Mouse (Mus musculus) lung, adult 10 weeks (tissue): ENCODE results near the gene Ndufs8. TPM values are rescaled to one million over a fixed set of nuclear protein-coding genes. Genes with fewer than 3 reads are reported as not detected.

ENCODE experiments used
- polyA plus RNA-seq: library from polyadenylated mRNA; stranded (reverse); fragments of 350-450 nt; fragmentation: Illumina TruSeq; extraction: RNeasy Lipid Tissue Mini Kit (QIAGEN cat#74804); gene quantifications from one replicate; pipeline ENCODE4 v1.2.3, GENCODE M21; 2014; ENCODE audit warnings: low read depth, low replicate concordance; ENCODE audit not compliant: insufficient read depth

Ndufs8 gene
- polyA plus RNA-seq, result 140 TPM

DNA sequence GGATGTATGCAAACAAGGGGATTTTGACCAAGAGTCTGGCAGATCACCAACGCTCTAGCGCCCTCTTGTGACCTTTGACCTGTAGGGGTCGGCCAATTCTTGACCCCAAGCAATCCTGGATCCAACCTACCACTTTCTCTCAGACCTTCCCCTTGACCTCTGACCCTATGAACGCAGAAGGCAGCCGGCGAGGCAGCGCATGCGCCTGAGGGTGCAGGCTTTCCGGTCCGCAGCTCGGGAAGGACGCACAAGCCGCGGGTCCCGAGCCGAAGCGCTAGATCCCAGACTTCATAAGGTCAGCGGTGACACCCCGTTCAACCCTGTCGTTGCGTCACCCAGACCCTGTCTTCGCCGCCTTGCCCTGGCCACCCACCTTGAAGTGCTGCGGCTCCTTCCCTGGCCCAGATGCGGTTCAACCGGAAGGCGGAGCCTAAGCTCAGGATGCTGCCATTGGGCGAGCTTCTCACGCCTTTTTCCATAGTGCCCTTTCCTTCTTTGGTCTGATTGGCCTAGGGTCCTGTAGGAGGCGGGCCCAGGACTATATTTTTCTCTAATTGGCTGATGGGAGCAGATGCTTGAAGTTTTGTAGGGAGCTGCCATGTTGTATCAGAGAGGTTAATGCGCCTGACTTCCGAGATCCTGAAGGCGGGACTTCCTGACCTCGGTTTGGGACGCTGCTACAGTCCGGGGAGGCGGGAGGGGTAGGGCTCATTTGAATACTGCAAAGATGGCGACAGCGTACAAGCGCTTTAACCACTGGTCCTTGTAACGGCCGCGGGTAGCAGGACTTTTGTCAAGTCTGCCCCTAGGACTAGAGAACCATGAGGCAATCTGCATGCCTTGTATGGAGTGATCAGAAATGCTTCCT lies at the start of gene Ndufs8:
TSS of gene Ndufs8 (minus strand) at position 438 of the 868 bp plus-strand sequence.

DNA sequence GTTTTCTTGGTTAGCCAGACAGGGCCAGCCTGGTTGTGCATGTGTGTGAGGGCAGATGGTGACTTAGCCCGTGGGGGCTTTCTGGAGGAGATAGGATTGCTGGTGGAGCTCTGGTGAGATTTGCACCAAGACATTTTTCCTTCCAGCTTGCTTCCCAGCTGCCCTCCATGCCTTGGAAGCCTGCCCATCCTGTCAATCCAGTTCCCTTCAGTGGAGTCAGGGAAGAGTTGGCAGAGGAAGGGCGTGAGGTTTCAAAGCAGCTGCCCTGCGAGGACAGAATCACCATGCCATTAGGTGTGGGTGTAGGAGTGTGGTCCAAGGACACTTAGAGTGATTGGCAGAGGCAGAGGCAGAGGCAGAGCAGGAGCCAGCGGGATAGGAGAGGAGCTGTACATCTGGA lies 45.9 kb upstream of the Ndufs8 start, which contains the start of gene Aldh3b3:
TSS of gene Aldh3b3 (plus strand) at position 176 of the 400 bp plus-strand sequence.

DNA sequence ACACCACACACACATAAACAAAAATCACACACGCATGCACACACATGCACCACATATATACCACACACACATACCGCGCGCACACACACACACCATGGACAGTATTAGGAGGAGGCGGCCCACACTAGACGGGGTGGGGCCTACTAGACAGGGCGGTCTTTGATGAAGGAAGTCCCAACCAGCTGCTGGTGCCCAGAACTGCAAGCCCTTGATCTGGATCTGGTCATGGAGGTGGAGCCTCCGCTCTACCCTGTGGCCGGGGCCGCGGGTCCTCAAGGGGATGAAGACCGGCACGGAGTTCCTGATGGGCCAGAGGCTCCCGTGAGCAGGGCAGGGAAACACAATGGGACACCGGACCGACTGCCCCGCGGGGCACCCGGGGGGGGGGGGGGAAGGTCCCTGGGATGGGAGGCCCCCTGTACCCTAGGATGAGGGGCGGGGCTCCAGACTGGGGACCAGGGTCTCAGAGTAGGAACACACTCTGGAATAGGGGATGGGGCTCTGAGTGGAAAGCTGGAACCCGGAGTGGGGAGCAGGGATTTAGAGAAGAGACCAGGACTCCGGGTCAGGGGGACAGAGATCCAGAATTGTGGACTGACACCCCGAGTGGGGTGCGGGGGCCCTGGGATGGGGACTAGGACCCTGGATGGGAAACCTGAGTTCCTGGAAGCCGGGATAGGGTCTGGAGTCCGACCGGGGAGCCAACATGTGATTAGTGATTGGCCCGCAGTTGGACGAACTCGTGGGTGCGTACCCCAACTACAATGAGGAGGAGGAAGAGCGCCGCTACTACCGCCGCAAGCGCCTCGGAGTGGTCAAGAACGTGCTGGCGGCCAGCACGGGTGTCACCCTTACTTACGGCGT lies 22.7 kb upstream of the Ndufs8 start, which contains the start of gene Unc93b1:
TSS of gene Unc93b1 (plus strand) at position 155 of the 864 bp plus-strand sequence.

DNA sequence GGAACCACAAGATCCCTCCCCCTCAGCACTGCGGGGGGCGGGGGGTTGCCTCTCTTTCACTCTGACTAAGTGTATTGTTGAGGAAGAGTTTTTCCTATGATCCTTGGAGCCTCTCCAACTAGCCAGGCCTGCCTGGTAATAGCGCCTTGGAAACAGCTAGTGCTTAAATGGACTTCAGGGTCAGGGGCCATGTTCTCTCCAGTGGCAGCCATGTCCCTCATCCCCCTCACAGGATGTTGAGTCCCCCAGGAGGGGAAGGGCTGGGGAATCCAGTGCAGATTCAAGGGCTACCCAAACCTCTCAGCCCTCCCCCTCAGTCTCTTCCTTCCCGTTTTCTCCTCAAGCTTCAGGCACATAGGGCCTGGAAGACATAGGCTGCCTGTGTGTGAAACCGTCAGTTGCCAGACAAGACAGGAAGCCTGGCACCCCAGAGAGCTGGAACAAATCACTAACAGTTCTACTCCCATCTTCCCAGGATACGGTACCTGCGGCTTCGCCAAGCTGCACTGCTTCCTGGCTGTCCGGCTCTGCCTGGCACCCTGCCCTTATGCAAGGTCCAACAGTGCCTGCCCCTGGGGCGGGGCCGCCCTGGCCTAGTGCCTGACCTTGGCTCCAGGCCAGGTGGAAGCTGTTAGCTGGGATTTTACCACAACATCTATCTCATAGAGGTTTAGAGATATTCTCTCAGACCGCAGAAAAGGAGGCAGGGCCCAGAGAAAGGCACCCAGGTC lies 16.8 kb upstream of the Ndufs8 start, which contains the start of gene Aldh3b1:
TSS of gene Aldh3b1 (minus strand) at position 598 of the 731 bp plus-strand sequence.

DNA sequence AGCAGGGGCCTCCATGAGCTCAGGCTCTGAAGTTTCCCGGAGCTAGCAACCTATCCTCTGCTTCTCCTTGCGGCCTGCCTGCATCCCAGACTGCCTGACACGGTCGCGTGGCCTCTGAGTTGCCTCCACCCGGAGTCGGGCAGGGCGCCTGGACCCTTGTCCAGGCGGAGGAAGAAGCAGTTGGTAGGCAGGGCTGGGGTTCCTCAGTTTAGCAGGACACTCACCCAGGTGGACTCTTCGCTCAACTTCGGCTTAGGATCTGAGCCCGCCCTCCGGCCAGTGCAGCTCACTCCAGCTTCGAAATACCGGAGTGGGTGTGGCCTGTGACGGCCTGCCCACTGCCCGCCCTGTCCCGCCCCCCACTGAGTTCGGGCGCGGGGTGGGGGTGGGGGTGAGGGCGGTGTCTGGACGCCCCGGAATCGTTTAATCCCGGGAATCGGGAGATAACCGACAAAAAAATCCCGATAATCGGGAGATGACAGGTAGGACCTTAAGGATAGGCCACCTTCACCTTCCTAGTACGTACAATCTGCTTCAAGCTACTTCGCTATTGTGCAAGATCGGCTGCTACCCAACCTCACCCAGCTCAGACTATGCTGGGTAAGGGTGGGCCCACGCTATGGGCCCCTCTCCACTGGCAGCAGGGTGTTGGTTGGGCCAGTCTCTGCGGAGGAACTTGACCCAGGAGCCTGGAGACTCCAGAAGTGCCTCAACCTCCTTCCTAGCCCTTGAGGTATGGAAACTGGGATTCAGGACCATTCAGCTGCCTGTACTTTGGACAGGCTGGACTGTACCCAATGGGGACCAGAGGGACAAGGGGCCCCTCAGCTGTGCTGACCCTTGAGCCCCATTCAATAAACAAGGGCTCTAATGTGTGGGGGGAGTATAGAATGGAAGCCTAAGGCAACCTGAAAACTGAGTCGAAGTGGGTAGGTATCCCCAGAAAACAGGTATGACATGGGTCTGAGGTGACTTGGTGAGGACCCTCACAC lies 5.5 kb downstream of the Ndufs8 start, which contains the start of gene Tcirg1:
TSS of gene Tcirg1 (minus strand) at position 339 of the 992 bp plus-strand sequence.

Other genes starting within 250 kb of the Ndufs8 start
- 27.8 TPM for gene Lrp5, start 226.2 kb downstream of the Ndufs8 start, polyA plus RNA-seq
- gene 1810055G02Rik, start 204.5 kb downstream of the Ndufs8 start, polyA plus RNA-seq, result 8.9 TPM
- gene Kmt5b, start 145.4 kb downstream of the Ndufs8 start, polyA plus RNA-seq, result 13.1 TPM
- 34.0 TPM for gene Chka, start 61.0 kb downstream of the Ndufs8 start, polyA plus RNA-seq
- 35.0 TPM for gene Tcirg1, start 5.6 kb downstream of the Ndufs8 start, polyA plus RNA-seq
- gene Aldh3b1, start 17.0 kb upstream of the Ndufs8 start, polyA plus RNA-seq, result 53.6 TPM
- 56.9 TPM for gene Unc93b1, start 22.4 kb upstream of the Ndufs8 start, polyA plus RNA-seq
- gene Aldh3b3, start 45.9 kb upstream of the Ndufs8 start, polyA plus RNA-seq, result 0.20 TPM
- gene Aldh3b2, start 59.6 kb upstream of the Ndufs8 start, polyA plus RNA-seq, result 0.83 TPM
- 10.1 TPM for gene Acy3, start 73.8 kb upstream of the Ndufs8 start, polyA plus RNA-seq
- gene Tbx10, start 80.0 kb upstream of the Ndufs8 start, polyA plus RNA-seq, result not detected
- gene Nudt8, start 87.8 kb upstream of the Ndufs8 start, polyA plus RNA-seq, result 19.1 TPM
- 0.23 TPM for gene Gm49405, start 87.9 kb upstream of the Ndufs8 start, polyA plus RNA-seq
- 4.9 TPM for gene Doc2g, start 90.5 kb upstream of the Ndufs8 start, polyA plus RNA-seq
- 85.5 TPM for gene Ndufv1, start 100.0 kb upstream of the Ndufs8 start, polyA plus RNA-seq
- 401 TPM for gene Gstp1, start 125.2 kb upstream of the Ndufs8 start, polyA plus RNA-seq
- 28.2 TPM for gene Gstp2, start 133.2 kb upstream of the Ndufs8 start, polyA plus RNA-seq
- gene Gstp3, start 146.8 kb upstream of the Ndufs8 start, polyA plus RNA-seq, result 10.6 TPM
- 0.93 TPM for gene Cabp2, start 168.8 kb upstream of the Ndufs8 start, polyA plus RNA-seq
- 128 TPM for gene Cdk2ap2, start 184.4 kb upstream of the Ndufs8 start, polyA plus RNA-seq
- gene Pitpnm1, start 187.2 kb upstream of the Ndufs8 start, polyA plus RNA-seq, result 24.1 TPM
- gene Aip, start 213.1 kb upstream of the Ndufs8 start, polyA plus RNA-seq, result 110 TPM
- not detected for gene Gpr152, start 227.0 kb upstream of the Ndufs8 start, polyA plus RNA-seq
- gene Cabp4, start 231.3 kb upstream of the Ndufs8 start, polyA plus RNA-seq, result not detected
- gene Coro1b, start 235.8 kb upstream of the Ndufs8 start, polyA plus RNA-seq, result 121 TPM
- gene Ptprcap, start 240.8 kb upstream of the Ndufs8 start, polyA plus RNA-seq, result 41.4 TPM